Mouse (Mus musculus) heart, embryonic 14.5 days (tissue): ENCODE results near the gene Cbln4. TPM values are rescaled to one million over a fixed set of nuclear protein-coding genes. Genes with fewer than 3 reads are reported as not detected.

Source experiments
- ATAC-seq: fragments of 200-750 bp; cut with Nextera tagmentation; 2 replicates; pipeline ENCODE4 v1.8.0; 2017; ENCODE audit warnings: low read depth, moderate TSS enrichment; ENCODE audit not compliant: insufficient number of reproducible peaks, insufficient read depth, low FRiP score
- H3K27ac ChIP-seq, 2 experiments: fragments of 200-500 bp in 1 of 2; fragments of 300-500 bp in 1 of 2; sonication (generic) in 1 of 2; replicated peaks in 1 of 2; 2 replicates each; pipeline ENCODE4 v1.5.1; 2012 to 2014; ENCODE audit warnings: low read depth in 2 of 2, low read length in 2 of 2, control low read depth in 1 of 2, mild to moderate bottlenecking in 1 of 2, mixed read lengths in 1 of 2; ENCODE audit not compliant: control insufficient read depth in 1 of 2, insufficient read depth in 1 of 2
- H3K27me3 ChIP-seq: fragments of 300-500 bp; sonication (generic); 2 replicates; pipeline ENCODE4 v1.6.1; 2014; ENCODE audit warnings: mild to moderate bottlenecking, low read length, control low read depth; ENCODE audit not compliant: control insufficient read depth, insufficient read depth
- H3K36me3 ChIP-seq: fragments of 300-500 bp; sonication (generic); 2 replicates; pipeline ENCODE4 v1.6.1; 2014; ENCODE audit warnings: mild to moderate bottlenecking, control low read depth, low read length, mixed read lengths; ENCODE audit not compliant: control insufficient read depth, insufficient read depth
- H3K4me1 ChIP-seq, 2 experiments: fragments of 200-500 bp in 1 of 2; fragments of 300-500 bp in 1 of 2; sonication (generic) in 1 of 2; 2 replicates each; pipeline ENCODE4 v1.6.1; 2012 to 2014; ENCODE audit warnings: low read length in 2 of 2, control low read depth in 1 of 2, mixed read lengths in 1 of 2; ENCODE audit not compliant: control insufficient read depth in 2 of 2, insufficient read depth in 2 of 2
- H3K4me2 ChIP-seq: fragments of 300-500 bp; sonication (generic); 2 replicates; pipeline ENCODE4 v1.6.1; 2014; ENCODE audit warnings: mild to moderate bottlenecking, low read length
- H3K4me3 ChIP-seq, 2 experiments: fragments of 200-500 bp in 1 of 2; fragments of 300-500 bp in 1 of 2; sonication (generic) in 1 of 2; 2 replicates each; pipeline ENCODE4 v1.5.1; 2012 to 2014; ENCODE audit warnings: low read length in 2 of 2, mild to moderate bottlenecking in 2 of 2, control low read depth in 1 of 2, low read depth in 1 of 2, moderate library complexity in 1 of 2; ENCODE audit not compliant: control insufficient read depth in 1 of 2, insufficient read depth in 1 of 2
- H3K9ac ChIP-seq: fragments of 300-500 bp; sonication (generic); 2 replicates; pipeline ENCODE4 v1.6.1; 2014; ENCODE audit warnings: mild to moderate bottlenecking, low read length
- H3K9me3 ChIP-seq: fragments of 300-500 bp; sonication (generic); 2 replicates; pipeline ENCODE4 v1.6.1; 2016; ENCODE audit warnings: low read length, control low read depth; ENCODE audit not compliant: control insufficient read depth
- WGBS: fragments of 180-500 bp; shearing (Covaris S2); extraction: QIAGEN DNeasy Blood & Tissue Kit; methylation state at CpG from one replicate; pipeline ENCODE4 v1.1.7; 2014; 5-methylcytosine and 5-hydroxymethylcytosine counted together
- polyA plus RNA-seq: library from polyadenylated mRNA; unstranded; fragments of >200 nt; fragmentation: Nextera tagmentation; extraction: Ambion mirVana; gene quantifications from 2 replicates; pipeline ENCODE4 v1.2.1, GENCODE M21; 2014

Cbln4 gene
- polyA plus RNA-seq, 1 experiment from 2014 or later = 0.07 TPM

DNA sequence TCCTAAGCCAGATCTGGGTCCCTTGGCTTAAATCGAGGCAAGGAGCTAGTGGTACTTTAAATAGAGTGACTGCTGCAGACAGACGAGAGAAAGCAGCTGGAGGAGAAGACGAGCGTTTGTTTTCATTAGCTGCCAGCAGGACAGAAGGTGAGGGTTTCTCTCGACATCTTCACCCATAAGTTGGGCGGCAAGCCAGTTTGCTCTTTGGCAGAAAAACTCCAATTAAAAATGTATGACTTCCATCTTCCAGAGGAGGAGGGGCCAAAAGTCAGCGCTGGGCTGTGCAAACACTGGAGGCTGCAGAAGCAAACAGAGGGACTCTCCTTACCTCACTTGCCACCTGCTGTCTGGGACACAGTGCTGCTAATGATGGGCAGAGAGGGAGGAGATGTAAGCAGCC is 37.3 kb downstream of the Cbln4 start:
- no peaks in the 10 kb centered on the region for H3K36me3 ChIP-seq
- no peak overlapping the region for H3K4me2 ChIP-seq
- H3K4me3 ChIP-seq = no peak overlapping the region
- H3K9ac ChIP-seq = no peak overlapping the region
- no peak overlapping the region for H3K27ac ChIP-seq
- no peaks in the 10 kb centered on the region for H3K9me3 ChIP-seq
- no peaks in the 10 kb centered on the region for H3K4me1 ChIP-seq
- no peaks in the 10 kb centered on the region for H3K27me3 ChIP-seq
- WGBS = 23% methylated on average over 7 of the region's 7 CpGs
- no peak for ATAC-seq

DNA sequence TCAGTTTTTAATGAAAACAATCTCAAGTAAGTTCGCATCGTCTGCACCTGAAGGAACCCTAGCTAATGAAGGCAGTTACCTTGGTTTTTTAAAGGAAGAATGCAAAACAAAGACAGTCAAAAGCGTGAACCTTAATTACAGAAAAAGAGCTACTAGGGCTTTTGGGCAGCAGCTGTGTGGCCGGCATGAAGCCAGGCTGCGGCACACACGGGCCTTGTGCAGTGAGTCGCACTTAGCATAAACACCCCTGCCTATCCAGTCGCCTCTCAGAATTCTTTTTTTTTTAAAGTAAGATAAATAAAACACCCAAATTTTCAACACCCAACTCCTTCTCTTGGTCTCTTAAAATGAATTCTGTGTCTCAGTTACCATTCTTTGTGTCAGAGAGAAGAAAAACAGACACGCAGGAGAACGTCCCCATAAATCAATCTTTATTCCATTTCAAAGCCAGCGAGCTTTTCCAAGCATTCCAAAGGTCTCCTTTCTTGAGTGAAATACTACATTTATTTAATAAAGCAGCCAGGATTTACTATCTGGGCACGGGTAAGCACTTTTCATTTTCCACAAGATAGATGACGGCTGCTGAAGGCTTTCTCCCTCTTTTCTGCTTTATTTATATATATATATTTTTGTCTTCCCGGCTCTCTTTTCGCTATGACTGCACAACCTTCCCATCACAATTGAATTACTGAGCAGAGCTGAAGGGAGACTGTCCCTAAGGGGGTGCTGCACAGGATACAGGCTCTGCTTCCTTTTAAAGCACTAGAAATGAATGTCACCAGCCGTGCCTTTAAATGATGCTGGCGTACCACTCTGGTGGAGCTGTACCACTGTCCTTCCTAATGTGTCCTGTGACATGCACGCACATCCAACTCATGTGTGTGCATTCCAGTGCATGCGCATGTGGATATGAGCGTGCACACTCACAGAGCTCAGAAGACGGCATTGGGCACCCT is 39.0 kb downstream of the Cbln4 start:
- ATAC-seq = no peak
- H3K4me1 ChIP-seq = no peaks in the 10 kb centered on the region
- WGBS = 70% methylated on average over 21 of the region's 21 CpGs

DNA sequence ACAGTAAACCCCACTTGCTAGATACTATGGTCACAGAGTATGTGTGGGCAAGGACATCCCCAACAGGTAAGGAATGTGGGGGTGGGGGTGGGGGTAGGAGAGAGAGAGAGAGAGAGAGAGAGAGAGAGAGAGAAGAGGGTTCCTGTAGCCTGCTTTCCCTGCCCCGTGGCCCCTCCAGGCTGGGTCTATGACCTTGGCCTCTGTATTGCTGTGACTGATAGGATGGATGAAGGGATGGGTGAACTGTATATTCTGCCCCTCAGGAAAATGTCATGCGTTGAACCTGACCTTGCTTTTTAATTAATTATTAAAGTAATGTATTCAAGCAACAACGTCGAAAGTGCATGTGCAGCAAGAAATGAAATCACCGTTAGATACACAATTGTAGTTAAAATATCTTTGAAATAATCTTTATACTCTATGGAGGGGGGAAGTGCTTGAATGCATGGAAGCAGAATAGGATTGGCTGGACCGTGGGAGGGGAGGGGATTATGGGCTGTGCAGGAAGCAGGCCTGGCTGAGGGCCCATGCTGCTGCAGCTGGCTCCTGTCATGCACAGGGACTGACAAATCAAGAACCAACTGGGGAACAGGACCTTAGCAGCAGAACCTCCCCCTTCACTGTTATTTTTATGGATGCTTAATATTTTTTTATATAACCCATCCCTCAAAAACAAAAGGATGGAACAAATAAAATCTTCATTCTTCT is 46.1 kb downstream of the Cbln4 start:
- ATAC-seq = no peak
- Histone ChIP-seq H3K9me3 (no peaks in the 10 kb centered on the region), H3K4me3 (no peak overlapping the region), H3K36me3 (no peaks in the 10 kb centered on the region), H3K4me2 (no peak overlapping the region), H3K9ac (no peak overlapping the region), H3K27ac (no peak overlapping the region), H3K27me3 (no peaks in the 10 kb centered on the region), H3K4me1 (no peaks in the 10 kb centered on the region)
- WGBS = 69% methylated on average over 6 of the region's 6 CpGs

More for the DNA sequence above, 39.0 kb downstream of the Cbln4 start:
- H3K4me2 ChIP-seq = no peak overlapping the region
- H3K9me3 ChIP-seq = no peaks in the 10 kb centered on the region
- no peak overlapping the region for H3K9ac ChIP-seq
- H3K4me3 ChIP-seq = no peak overlapping the region
- H3K27me3 ChIP-seq = no peaks in the 10 kb centered on the region
- no peak overlapping the region for H3K27ac ChIP-seq
- no peaks in the 10 kb centered on the region for H3K36me3 ChIP-seq

DNA sequence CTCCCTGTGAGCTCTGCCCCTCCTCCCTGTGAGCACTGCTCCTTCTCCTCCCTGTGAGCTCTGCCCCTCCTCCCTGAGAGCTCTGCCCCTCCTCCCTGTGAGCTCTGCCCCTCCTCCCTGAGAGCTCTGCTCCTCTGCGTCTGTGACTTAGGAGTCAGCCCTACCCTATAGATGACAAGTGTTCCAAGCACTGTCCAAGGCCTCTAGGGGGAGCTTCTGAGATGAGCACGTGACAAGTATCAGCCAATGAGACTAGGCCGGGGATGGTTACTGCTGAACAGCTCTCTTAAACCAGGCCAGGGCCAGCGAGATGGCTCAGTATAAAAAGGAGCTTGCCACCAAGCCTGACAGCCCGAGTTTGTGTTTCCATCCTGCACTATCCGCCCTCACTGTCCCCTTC is 48.4 kb downstream of the Cbln4 start:
- Histone ChIP-seq H3K36me3 (no peaks in the 10 kb centered on the region), H3K27me3 (no peaks in the 10 kb centered on the region), H3K9me3 (no peaks in the 10 kb centered on the region), H3K4me3 (no peak overlapping the region), H3K4me1 (no peaks in the 10 kb centered on the region), H3K27ac (no peak overlapping the region), H3K9ac (no peak overlapping the region), H3K4me2 (no peak overlapping the region)
- no peak for ATAC-seq
- WGBS = 70% methylated on average over 6 of the region's 6 CpGs

DNA sequence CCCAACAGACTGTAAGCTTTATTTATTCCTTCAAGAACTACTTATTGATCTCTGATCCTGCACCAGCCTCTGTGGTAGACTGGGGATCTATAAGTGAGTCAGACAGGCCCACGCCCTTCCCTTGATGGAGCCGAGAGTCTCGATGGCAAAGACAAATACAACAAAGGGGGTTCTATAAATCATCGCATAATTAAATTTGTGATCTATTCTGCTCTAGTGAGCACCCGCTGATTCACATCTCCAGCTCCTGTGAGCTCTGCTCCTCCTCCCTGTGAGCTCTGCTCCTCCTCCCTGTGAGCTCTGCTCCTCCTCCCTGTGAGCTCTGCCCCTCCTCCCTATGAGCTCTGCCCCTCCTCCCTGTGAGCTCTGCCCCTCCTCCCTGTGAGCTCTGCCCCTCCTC is 49.0 kb downstream of the Cbln4 start:
- no peak overlapping the region for H3K4me2 ChIP-seq
- WGBS = 88% methylated on average over 5 of the region's 5 CpGs
- H3K27ac ChIP-seq = no peak overlapping the region
- no peak for ATAC-seq
- H3K36me3 ChIP-seq = no peaks in the 10 kb centered on the region
- no peaks in the 10 kb centered on the region for H3K4me1 ChIP-seq
- no peak overlapping the region for H3K4me3 ChIP-seq
- no peaks in the 10 kb centered on the region for H3K27me3 ChIP-seq
- H3K9me3 ChIP-seq = no peaks in the 10 kb centered on the region
- no peak overlapping the region for H3K9ac ChIP-seq

DNA sequence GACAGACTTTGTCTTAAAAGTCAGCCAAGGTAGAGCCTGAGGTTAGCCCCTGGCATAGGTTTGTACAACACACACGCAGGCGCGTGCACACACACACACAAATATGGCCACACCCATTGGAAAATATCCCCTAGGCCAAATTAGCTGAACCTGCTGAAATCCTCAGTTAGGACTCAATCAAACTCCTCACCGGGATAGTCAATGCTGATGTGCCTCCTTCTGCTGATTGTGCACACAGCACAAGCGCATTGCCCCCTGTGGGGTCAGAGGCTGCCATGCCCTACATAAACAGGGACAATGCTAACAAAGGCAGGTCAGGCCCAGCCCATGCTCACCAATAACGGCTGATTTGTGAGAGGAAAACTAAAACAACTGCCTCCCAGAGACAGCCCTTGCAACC is 56.6 kb downstream of the Cbln4 start:
- 49% methylated on average over 6 of the region's 6 CpGs for WGBS
- no peak overlapping the region for H3K9ac ChIP-seq
- ATAC-seq = no peak
- no peaks in the 10 kb centered on the region for H3K27me3 ChIP-seq
- H3K4me1 ChIP-seq = no peaks in the 10 kb centered on the region
- no peaks in the 10 kb centered on the region for H3K9me3 ChIP-seq
- H3K27ac ChIP-seq = no peak overlapping the region
- no peak overlapping the region for H3K4me2 ChIP-seq
- H3K36me3 ChIP-seq = no peaks in the 10 kb centered on the region
- H3K4me3 ChIP-seq = no peak overlapping the region
